Mouse (Mus musculus): ENCODE measurements at regions not wholly inside any gene's neighbourhood (a gene's known extent, or its start where the extent isn't known, plus 50 kb on each side); places are given as distances from the start of the nearest gene placed in this dataset.

DNA sequence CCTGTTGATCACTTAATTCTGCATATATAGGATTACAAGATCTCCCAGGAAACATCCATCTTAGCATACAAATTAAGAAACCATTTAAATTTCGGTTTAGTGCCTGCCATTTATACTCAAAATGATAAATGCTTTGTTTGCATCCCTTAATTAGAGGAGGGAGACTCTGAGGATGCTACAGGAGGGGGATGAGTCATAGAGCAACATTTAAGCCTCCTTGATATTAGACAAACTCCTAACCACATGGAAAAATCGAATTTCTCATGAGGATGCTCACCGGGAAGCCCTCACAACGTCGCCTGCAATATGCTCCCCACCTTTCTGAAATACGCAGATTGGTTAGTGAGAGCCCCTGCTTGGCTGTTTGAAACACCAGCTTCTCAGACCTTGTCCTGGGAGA is 320.8 kb upstream of the Sphkap start:
- no peak for DNase-seq (ENCODE audit: low spot score in 2 of 2)

DNA sequence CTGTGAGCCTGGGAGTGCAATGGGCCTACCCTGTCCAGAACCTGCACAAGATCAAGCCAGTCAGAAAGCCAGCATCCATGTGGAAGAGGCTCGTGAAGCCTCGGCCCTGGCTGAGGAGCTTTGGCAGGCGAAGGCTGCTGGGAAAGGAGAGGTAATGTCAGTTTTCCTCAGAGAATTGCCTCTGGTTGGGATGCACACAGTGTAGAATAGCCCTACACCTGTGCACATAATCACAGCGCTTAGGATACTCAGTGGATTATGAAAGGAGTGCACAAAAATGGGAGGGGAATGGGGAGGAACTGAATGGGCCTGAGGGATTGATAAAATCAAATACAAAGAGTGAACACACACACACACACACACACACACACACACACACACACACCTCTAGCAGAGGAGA is 319.9 kb upstream of the Sphkap start:
- no peak for DNase-seq (ENCODE audit: low spot score in 2 of 2)

DNA sequence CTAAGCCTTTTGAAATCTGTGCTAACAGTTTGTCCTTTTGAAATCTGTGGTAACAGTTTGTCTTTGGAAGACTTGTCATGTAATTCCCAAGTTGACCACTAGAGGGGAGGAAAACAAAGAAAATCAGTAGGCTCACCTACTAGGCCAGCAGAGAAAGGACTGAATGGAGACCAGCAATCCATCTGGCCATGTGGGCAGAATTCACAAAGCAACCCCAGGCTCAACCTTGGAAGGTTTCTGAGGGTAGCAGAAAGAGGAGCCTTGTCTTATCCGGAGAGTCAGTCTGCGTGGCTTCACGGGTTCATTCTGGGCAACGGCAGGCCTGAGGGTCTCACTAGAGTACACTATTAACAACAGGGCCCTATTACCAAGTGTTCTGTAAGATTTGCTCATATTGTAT is 319.2 kb upstream of the Sphkap start:
- DNase-seq (ENCODE audit: low spot score in 2 of 2) = no peak

DNA sequence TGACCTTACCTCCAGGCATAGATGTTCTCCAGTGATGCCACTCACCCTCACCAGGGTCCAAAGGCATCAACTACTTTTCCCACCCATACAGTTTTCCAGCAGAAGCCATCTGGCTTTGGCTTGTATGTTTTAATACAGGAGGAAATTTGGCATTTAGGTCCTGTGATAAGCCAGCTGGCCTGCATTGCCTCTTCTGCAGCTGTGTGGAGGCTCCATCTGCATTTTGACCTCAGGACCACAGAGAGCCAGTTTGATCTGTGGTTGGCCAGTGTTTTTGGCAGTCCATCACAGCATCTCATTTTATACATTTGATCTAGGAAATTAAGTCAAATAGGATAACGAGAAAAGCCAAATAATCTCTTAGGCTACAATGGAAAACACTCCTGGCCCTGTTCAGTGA is 315.1 kb upstream of the Sphkap start:
- DNase-seq (ENCODE audit: low spot score in 2 of 2) = no peak

DNA sequence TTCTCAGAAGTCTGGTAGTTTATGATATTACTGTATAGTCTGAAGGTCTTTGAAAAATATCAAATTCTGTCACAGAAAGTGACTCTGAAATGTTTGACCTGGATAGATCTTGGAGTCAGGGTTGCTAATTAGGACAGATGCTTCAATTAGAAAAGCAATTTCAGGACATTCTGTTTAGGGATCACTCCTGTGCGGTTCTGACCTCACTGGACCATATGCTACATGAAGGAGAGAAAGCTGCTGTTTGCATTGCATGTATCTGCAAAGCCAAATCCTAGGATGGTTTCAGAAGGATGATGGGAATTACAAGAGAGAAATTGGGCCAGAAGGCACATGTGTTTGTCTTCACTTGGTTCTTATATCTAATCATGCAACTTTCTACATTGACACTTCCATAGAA is 312.2 kb upstream of the Sphkap start:
- DNase-seq (ENCODE audit: low spot score in 2 of 2) = no peak

DNA sequence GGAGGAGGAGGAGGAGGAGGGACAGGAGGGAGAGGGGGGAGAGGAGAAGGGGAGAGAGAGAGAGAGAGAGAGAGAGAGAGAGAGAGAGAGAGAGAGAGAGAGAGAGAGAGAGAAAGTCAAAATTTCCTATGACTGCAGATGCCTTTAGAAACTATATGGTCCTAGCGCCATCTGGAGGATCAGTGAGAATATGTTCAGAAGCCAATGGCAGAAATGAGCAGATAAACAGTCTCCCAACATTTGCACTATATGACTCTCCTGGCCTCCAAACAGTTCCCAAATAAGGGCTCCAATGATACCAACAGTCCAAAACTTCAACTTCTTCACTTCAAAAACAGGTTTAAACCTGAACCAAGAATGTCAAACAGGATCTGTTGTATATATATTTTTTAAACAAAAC is 309.1 kb upstream of the Sphkap start:
- no peak for DNase-seq (ENCODE audit: low spot score in 2 of 2)

DNA sequence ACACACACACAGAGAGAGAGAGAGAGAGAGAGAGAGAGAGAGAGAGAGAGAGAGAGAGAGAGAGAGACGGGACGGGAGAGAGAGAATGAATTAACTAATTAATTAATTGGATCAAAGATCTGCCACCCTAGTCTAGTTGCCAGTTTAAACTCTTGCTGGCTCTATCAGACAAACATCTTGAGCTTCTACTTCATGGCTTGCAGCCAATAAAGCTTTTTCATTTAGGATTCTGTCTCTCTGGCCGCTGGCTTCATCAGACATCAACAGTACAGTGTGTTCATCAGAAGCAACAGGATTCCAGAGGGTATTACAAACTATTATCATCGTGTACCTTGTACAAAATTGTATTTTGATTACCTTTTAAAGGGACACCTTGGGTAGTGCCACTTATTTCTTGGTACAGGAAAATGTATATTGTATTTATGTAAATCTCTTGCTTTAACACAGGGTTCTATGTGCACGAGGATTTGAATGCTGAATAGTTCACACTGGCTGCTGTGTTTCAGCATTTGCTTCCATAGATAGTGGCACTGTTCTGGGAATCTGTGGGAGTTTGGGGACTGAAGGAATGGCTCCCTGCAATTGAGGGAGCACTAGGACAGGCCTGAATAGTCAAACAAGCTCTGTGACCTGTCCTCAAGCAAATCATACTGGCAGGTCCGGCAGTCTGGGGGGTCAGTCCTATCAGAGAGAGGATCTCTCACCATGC is 293.9 kb upstream of the Sphkap start:
- DNase-seq (ENCODE audit: low spot score in 2 of 2) = no peak

DNA sequence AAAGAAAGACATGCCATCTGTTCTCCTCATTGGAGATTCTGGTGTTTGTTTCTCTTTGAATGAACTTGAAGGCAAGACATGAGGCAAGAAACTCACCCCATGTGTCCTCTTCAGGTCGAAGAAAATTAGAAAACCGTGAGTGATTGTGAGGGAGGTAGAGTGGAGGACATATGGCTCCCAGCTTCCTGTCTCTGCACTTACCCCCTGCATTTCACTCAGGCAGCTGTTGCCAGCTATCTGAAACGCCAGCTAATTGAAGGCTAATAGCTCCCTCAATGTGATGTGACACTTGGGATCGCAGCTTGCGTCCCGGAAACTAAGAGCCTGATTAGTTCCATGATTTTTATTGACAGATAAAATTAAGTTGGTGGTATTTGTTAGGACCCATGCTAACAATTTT is 289.4 kb upstream of the Sphkap start:
- no peak for DNase-seq (ENCODE audit: low spot score in 2 of 2)

DNA sequence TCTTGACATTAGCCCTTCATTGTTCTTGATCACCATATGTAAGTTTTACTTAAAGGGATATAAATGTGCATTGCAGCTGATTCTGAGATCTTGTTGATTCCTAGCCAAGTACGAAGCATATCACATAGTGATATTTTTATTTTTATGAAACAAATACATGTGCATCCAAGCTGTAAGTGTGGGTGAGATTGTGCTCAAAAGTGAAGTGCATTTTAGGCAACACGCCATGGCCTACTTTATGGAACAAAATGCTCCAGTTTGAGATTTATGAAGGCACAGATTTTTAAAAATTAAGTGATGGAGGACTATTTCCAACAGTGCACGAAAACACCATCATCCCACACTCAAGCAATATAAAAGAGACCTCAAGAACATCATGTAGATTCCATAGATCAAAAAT is 277.2 kb upstream of the Sphkap start:
- no peak for DNase-seq (ENCODE audit: low spot score in 2 of 2)

DNA sequence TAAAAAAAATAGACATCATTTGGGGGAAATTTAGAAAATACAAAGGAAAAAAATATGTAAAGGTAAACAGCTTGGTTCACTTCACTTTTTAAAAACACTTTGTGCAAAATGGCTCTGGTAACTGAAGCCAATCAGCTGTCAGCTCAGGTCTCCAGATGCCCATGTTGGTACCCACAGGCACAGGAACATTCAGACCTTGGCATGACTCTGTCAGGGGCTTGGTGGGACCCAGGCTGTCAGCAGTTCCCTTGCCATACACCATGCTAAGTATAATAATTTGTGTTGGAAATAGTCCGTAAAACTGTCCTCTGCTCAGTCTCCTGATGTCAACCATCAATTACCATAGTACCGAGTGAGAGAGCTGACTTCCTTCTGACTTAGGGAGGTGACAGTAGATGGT is 257.3 kb upstream of the Sphkap start:
- DNase-seq (ENCODE audit: low spot score in 2 of 2) = no peak

DNA sequence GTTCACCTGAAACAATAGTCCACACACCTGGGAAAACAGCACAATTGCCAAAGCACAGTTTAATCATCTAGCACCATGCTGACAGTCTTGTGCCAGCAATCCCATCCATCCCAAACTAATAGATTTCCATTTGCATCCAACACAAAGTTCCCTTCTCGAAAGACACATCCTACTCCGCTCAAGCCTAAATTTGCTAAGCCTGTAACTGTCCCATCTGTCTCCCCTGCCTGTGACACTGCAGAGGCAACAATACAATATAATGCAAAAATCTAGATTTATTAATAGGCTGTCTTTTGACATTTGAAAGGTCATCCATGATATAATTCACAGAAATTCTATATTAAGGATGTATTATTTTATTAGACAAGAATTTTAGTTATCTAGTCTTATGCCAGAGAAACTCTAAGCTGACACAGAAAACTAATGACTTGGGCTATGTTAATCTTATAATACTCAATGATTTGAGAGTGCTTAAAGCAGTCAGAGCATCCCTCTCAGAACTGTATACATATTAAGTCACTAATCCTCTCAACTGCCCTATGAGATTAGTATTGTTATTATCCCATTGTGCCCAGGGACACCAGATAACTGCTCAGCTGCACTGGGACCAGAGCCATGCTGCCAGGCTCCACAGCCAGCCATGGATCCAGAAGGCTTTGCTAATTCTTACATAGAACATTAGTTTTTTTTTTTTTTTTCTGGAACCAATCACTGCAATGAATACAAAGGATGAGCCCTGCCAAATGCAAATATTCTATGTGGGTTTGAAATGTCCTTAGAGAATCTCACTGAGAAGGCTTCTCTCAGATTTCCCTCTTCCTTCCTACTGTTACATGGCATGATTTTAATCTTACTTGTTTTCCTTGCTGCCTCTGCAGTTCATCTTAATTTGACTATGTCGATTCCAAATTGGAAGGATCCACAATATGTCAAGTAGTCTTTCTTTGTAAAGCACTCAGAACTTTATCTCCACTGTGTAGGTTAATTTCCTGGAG is 254.1 kb upstream of the Sphkap start:
- DNase-seq (ENCODE audit: low spot score in 2 of 2) = no peak

DNA sequence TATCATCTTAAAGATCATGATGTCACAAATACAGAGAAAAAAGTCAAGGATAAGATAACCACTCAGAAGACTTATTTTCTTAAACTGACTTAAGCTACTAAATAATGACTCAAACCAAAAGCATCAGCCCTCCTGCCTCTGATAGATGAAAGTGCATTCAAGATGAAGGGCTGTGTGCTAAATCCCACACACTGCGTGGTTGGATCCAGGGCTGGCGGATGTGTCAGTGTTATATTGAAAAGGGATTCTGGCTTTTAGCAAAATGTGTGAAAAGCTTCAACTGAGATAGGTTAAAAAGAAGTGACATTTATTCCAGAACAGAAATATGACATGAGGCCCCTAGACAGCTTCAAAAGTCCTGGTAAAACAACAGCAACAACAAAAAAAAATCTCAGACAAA is 245.7 kb upstream of the Sphkap start:
- no peak for DNase-seq (ENCODE audit: low spot score in 2 of 2)

DNA sequence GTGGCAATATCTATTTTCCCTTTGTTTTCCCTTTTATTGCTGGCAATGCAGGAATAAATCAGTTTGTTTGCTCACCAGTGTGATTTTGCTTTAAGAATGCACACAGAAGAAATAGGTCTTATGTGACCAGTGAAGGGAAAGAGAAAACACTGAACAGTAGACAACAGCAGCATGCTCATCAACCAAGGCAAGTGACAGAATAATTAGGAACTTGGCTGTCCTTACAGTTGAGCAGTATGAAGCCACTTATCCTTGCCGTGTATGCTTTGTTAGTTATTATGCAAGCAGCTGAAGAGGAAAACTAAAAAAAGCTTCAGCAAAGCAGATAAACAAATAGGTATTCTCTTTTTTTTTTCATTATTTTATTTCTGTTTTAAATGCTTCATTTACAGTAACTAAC is 237.6 kb upstream of the Sphkap start:
- no peak for DNase-seq (ENCODE audit: low spot score in 2 of 2)

DNA sequence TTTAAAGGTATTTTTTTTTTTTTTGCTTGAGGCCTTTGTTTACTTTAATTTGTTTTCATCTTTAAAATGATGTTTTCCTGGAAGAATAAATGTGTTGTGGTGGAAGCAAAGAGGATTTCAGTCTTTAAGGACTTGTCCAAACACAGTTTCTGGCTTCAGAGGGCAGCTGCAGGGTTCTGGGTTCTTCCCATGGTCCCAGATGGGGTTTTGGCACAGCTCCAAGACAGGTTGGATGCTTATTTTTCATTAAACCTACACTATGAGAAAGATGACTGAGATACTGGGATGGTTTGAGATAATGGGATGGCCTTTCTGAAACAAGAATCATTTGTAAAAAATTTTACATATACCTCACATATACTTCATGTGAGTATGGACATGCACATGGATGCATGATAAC is 234.7 kb upstream of the Sphkap start:
- no peak for DNase-seq (ENCODE audit: low spot score in 2 of 2)

DNA sequence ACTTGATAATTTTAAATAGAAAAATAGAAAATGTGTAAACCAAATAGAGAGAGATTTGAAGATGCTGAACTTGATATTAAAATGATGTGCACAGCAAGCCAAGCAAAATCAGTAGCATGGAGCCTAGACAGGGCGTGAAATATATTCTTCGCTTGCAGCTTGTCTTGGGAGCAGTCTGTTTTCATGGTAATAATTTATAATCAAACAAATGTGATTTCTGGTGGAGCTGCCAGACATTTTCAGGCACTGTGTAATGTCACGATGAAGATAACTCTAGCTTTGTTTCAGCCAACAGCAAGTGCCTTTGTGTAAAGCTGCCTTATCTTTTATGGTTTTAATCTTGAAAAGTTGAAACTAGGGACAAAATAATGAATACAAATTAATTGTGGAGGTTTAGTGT is 228.1 kb upstream of the Sphkap start:
- DNase-seq (ENCODE audit: low spot score in 2 of 2) = no peak

DNA sequence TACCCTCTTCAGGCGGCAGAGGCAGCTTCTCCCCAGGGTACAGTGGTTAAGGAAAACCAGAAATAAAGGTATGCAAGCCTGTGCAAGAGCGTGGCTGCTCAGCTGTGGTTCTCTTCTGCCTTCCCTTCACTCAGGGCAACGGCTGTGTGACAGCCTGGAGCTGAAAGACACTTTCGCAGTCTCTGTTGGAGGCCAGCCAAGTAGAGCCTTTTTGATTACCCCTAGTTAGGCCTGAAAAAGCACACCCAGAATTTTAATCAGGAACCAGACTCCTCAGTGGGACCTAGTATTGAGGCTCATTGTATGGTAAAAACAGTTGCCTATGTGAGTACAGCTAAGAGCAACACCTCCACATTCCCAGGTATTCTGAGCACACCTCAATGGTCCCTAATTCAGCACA is 223.8 kb upstream of the Sphkap start:
- no peak for DNase-seq (ENCODE audit: low spot score in 2 of 2)

DNA sequence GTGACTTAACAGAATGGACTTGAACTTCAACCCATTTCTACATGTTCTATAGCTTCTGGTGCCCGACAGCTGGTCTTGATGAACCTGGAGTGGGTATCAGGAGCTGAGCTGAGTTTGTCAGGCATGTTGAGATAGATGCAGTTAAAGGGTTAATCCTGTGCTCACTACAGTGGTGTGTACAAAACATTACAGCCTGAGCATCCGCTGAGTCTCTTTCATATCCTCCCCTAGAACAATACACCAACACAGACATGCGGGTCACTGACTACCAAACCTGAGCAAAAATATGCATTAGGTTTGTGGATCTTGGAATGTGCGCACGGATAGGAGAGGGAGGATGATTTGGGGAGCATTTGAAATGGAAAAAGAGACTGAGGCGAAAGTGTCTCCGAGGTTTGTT is 223.4 kb upstream of the Sphkap start:
- no peak for DNase-seq (ENCODE audit: low spot score in 2 of 2)

DNA sequence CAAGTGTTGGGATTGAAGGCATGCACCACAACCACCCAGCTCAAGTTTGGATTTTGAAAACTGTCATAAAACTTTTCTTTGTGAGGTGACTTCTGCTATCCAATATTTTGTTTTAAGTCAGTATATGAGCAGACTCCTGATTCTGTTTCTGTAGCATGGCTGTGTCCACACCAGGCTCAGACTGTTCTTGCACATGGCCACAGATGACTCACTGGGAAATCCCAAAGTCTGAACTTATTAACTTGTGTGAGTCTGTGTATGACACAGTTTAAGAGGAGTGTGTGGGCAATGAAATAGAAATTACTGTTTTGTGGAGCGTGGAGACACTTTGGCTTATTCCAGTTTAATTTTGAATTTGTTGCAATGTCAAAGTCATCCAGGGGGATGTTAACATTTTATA is 179.3 kb upstream of the Sphkap start:
- no peak for DNase-seq (ENCODE audit: low spot score in 2 of 2)

DNA sequence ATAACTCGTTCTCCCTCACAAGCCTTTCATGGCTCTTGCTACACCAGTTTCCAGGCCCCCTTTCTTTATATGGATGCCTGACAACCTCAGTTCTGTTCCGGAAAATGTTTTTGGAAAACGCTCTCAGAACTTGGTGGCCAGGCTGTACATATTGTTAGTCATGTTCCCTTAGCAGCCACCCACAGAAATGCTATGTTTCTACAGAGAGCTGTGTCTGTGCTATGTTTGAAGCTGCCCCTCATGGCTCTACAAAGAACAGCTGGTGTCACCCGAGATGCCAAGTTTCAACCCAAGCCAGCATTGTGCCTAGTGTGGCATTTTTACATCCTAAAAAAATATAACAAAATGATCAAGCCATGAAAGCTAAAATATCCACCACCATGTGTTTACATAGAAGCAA is 175.0 kb upstream of the Sphkap start:
- no peak for DNase-seq (ENCODE audit: low spot score in 2 of 2)

DNA sequence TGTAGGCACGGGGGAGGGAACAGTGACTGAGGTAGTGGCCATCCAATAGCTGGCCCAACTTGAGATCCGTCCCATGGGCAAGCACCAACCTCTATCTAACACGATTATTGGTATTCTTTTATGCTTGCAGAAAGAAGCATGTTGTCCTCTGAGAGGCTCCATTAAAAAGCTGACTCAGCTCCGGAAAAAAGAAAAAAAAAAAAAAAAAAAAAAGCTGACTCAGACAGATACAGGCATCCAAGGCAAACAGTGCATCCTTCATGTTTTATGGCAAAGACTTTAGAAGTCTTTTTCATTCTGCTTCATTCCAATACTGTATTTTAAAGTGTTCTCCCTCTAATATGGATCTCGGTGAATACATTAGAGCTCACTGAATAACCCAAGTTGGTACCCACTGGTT is 162.0 kb upstream of the Sphkap start:
- no peak for DNase-seq (ENCODE audit: low spot score in 2 of 2)

DNA sequence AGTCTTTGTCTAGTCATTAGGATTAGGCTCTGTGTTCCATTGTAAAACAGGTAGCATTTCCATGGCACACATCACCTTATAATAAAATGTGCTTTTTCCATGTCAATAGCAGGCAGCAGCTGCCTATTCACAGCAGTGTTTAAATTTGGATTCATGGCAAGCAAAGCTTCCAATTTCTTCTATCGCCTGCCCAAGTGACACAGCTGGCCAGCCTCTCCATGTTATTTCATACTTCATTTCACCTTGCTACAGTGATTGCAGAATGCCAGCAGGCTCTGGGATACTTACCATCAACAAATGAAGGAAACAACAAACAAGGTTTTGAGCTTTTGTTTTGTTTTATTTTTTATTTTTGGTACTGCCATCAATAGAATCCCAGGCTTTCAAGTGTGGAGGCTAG is 160.7 kb upstream of the Sphkap start:
- DNase-seq (ENCODE audit: low spot score in 2 of 2) = no peak

DNA sequence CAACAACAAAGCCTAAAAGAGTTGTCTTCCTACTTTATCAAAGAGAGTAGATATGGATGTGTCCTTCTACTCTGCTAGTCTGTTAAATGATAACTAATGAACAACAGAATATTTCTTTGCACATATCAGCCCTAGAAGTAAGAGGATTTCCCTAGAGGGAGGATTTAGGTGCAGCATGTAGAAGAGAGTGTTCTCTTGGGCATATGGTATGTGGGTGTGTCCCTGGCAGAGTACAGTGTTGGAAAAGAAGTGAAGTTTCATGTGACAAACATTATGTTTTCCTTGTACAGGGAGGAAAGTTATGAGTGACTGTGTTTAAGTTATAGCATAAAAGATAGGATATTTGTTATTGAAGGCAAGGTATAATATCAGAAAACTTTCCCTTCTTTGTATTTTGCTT is 143.6 kb upstream of the Sphkap start:
- no peak for DNase-seq (ENCODE audit: low spot score in 2 of 2)

DNA sequence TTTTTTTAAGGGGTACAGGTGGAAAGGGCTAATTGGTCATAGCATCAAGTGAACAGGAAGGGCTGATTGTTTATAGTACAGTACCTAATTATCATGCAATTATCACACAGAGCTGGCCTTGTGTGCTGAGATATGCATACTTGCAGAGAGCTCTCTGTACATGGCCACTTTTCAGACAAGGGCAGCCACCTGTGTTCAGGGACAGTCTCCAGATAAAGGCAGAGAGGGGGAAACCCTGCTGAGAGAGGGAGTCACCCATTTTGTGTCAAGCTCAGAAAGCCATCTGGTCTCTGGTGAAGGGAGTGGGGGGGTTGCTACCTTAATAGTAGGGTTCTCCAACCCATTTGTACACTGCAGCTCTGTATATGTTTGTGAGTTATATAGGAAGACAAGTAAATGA is 127.5 kb upstream of the Sphkap start:
- DNase-seq (ENCODE audit: low spot score in 2 of 2) = no peak

All from adrenal gland, postnatal 4 days (tissue).